Mouse (Mus musculus): ENCODE measurements at regions not wholly inside any gene's neighbourhood (a gene's known extent, or its start where the extent isn't known, plus 50 kb on each side); places are given as distances from the start of the nearest gene placed in this dataset.

- ATAC-seq (replicated peaks; ENCODE audit: insufficient number of reproducible peaks, low FRiP score, low TSS enrichment, poor library complexity, severe bottlenecking), result no peak
Measured at GRCm38 (mm10) chr13:59895754-59896153, 72.8 kb upstream of the Tut7 start.

GRCm38 (mm10) chr13:59894094-59894493 lies 71.1 kb upstream of the Tut7 start:
- no peak for ATAC-seq (replicated peaks; ENCODE audit: insufficient number of reproducible peaks, low FRiP score, low TSS enrichment, poor library complexity, severe bottlenecking)

GRCm38 (mm10) chr13:59892961-59893360 lies 70.0 kb upstream of the Tut7 start:
- ATAC-seq (replicated peaks; ENCODE audit: insufficient number of reproducible peaks, low FRiP score, low TSS enrichment, poor library complexity, severe bottlenecking), result no peak

GRCm38 (mm10) chr13:59892340-59892739 lies 69.4 kb upstream of the Tut7 start:
- no peak for ATAC-seq (replicated peaks; ENCODE audit: insufficient number of reproducible peaks, low FRiP score, low TSS enrichment, poor library complexity, severe bottlenecking)

GRCm38 (mm10) chr13:59891737-59892136 lies 68.8 kb upstream of the Tut7 start:
- no peak for ATAC-seq (replicated peaks; ENCODE audit: insufficient number of reproducible peaks, low FRiP score, low TSS enrichment, poor library complexity, severe bottlenecking)

GRCm38 (mm10) chr13:59889468-59890117 lies 66.6 kb upstream of the Tut7 start:
- no peak for ATAC-seq (replicated peaks; ENCODE audit: insufficient number of reproducible peaks, low FRiP score, low TSS enrichment, poor library complexity, severe bottlenecking)

GRCm38 (mm10) chr13:59888038-59889016 lies 65.4 kb upstream of the Tut7 start:
- ATAC-seq (replicated peaks; ENCODE audit: insufficient number of reproducible peaks, low FRiP score, low TSS enrichment, poor library complexity, severe bottlenecking), result no peak

- ATAC-seq (replicated peaks; ENCODE audit: insufficient number of reproducible peaks, low FRiP score, low TSS enrichment, poor library complexity, severe bottlenecking), result no peak
Measured at GRCm38 (mm10) chr13:59887306-59887705, 64.4 kb upstream of the Tut7 start.

GRCm38 (mm10) chr13:59886572-59886971 lies 63.6 kb upstream of the Tut7 start:
- no peak for ATAC-seq (replicated peaks; ENCODE audit: insufficient number of reproducible peaks, low FRiP score, low TSS enrichment, poor library complexity, severe bottlenecking)

GRCm38 (mm10) chr13:59881989-59882784 lies 59.2 kb upstream of the Tut7 start:
- no peak for ATAC-seq (replicated peaks; ENCODE audit: insufficient number of reproducible peaks, low FRiP score, low TSS enrichment, poor library complexity, severe bottlenecking)

GRCm38 (mm10) chr13:59880055-59880454 lies 57.1 kb upstream of the Tut7 start:
- no peak for ATAC-seq (replicated peaks; ENCODE audit: insufficient number of reproducible peaks, low FRiP score, low TSS enrichment, poor library complexity, severe bottlenecking)

GRCm38 (mm10) chr13:59875637-59876036 lies 52.7 kb upstream of the Tut7 start:
- peak; percentile 94 for ATAC-seq (replicated peaks; ENCODE audit: insufficient number of reproducible peaks, low FRiP score, low TSS enrichment, poor library complexity, severe bottlenecking)

GRCm38 (mm10) chr13:59874137-59874931 lies 51.4 kb upstream of the Tut7 start:
- ATAC-seq (replicated peaks; ENCODE audit: insufficient number of reproducible peaks, low FRiP score, low TSS enrichment, poor library complexity, severe bottlenecking), result no peak

Measured in monocyte, adult 5-6 weeks (primary cell).